Mouse (Mus musculus) bone marrow, adult 2 months (tissue): ENCODE data around the gene Chrm3. TPM values are rescaled to one million over a fixed set of nuclear protein-coding genes. Genes with fewer than 3 reads are reported as not detected.
A peak's percentile ranks its signal among the peaks of the same experiment; 100 is the strongest.
"Not testable (repeated sequence)": the region's sequence is repeated elsewhere in the genome, so short reads cannot be mapped to it uniquely, and the experiment has no call there.

ENCODE experiments used
- H3K27ac ChIP-seq: fragments of 200-500 bp; 2 replicates; pipeline ENCODE4 v1.5.1; 2012; ENCODE audit warnings: low read depth, mild to moderate bottlenecking, control low read depth, inconsistent platforms, low read length; ENCODE audit not compliant: control insufficient read depth, poor library complexity, insufficient read depth
- H3K4me1 ChIP-seq: fragments of 200-500 bp; 2 replicates; pipeline ENCODE4 v1.6.1; 2011; ENCODE audit warnings: low read length; ENCODE audit not compliant: control insufficient read depth, insufficient read depth
- H3K4me3 ChIP-seq: fragments of 200-500 bp; replicated peaks from 2 replicates; pipeline ENCODE3; 2011; ENCODE audit warnings: mild to moderate bottlenecking, low read depth, low read length, control low read depth; ENCODE audit not compliant: control insufficient read depth
- CTCF ChIP-seq: fragments of 200-500 bp; IDR thresholded peaks from 2 replicates; pipeline ENCODE4 v1.5.1; 2011; ENCODE audit warnings: low read length, control low read depth; ENCODE audit not compliant: control insufficient read depth, insufficient read depth
- POLR2A ChIP-seq: fragments of 200-500 bp; IDR thresholded peaks from 2 replicates; pipeline ENCODE4 v1.6.1; 2011; ENCODE audit warnings: low read depth, mild to moderate bottlenecking, control low read depth, low read length, borderline replicate concordance; ENCODE audit not compliant: control insufficient read depth
- WGBS: fragments of 180-500 bp; shearing (Covaris S2); methylation state at CpG from one replicate; pipeline ENCODE4 v1.1.7; 2018; 5-methylcytosine and 5-hydroxymethylcytosine counted together
- polyA plus RNA-seq: library from polyadenylated mRNA; stranded (reverse); fragments of >200 nt; gene quantifications from 2 replicates; pipeline ENCODE4 v1.2.4, GENCODE M21; 2011; ENCODE audit warnings: low replicate concordance; ENCODE audit not compliant: missing spikeins, insufficient read depth, insufficient read length

Chrm3 gene
- polyA plus RNA-seq, 1 experiment: 1.6 TPM

DNA sequence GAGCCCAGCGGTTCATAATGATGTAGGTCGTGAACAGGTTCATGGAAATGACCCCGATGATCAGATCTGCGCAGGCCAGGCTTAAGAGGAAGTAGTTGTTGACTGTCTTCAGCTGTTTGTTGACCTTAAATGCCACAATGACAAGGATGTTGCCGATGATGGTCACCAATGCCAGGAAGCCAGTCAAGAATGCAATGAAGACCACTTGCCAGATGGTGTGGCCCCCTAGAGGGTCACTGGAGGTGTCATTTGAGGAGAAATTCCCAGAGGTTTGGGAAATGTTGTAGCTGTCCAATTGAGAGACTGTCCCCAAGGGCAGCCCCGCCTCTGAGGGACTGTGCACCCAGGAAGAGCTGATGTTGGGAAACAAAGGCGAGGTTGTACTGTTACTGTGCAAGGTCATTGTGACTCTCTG, 482.0 kb downstream of the Chrm3 start:
- TF ChIP-seq CTCF: no peak
- no peak for TF ChIP-seq POLR2A
- 54% methylated on average over 7 of the region's 7 CpGs for WGBS
- peaks cover 4% of the 10 kb centered on the region; the same call in 1 of the 2 replicates for H3K4me1 ChIP-seq
- peak overlapping the region; percentile 83 for H3K27ac ChIP-seq
- no peak overlapping the region for H3K4me3 ChIP-seq

DNA sequence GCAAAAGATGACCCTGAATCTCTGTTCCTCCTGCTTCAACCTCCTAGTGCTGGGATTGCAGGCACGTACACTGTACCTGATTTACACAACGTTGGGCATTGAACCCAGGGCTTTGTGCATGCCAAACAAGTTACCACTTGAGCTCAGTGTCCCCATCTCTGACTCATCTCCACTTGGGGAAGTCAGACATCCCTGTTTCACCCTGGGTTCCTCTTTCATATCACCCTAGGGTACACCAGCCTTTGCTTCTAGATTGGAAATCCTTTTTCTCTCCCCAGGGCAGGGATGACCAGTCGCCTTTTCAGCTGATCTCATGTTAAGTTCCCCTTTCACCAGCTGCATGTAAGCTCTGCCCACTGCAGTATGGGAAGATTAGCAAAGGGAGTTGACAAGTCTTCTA, 487.3 kb downstream of the Chrm3 start:
- Histone ChIP-seq H3K4me1 (peaks cover 2% of the 10 kb centered on the region; the same call in 1 of the 2 replicates), H3K4me3 (no peak overlapping the region), H3K27ac (peak overlapping the region; percentile 54; the same call in 1 of the 2 replicates)
- WGBS: 20% methylated on average over 3 of the region's 3 CpGs
- TF ChIP-seq POLR2A (no peak), CTCF (no peak)

DNA sequence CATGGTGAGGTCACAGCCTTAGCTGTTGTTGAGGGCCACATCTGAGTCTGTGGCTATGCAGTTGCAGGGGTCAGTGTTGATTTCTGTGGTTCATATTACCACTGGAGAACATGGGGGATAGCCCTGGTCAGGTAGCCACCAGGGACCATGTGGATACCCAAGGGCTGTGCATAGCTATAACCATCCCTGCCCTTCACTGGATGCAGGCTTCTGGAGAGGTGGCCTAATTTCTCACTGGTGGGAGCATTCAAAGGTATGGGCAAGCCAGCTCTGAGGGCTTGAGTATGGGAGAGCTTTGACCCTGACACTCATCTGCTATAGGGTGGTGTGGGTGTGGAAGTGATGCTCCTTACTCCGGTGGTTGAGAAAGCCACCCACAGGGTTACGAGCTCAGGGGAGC, 494.5 kb downstream of the Chrm3 start:
- Histone ChIP-seq H3K4me1 (no peaks in the 10 kb centered on the region), H3K4me3 (no peak overlapping the region), H3K27ac (no peak overlapping the region)
- TF ChIP-seq CTCF (no peak), POLR2A (no peak)
- WGBS: 84% methylated on average over 2 of the region's 2 CpGs

DNA sequence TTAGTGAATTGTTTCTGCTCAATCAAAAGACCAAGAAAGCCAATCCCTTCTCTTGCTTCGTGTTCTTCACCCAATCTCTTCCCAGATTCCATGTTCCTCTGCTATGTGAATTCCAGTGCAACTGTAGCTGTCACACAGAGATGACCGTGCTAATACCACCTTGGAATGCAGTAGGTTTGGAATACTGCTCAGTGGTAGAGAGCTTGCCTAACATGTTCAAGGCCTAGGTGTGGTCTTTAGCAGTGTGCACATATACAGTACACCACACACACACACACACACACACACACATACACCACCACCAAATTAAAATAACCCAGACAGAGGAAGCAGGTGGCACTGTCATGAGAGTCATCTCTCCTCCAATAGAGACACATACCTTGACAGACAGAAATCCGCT, 513.1 kb downstream of the Chrm3 start:
- no peak for TF ChIP-seq POLR2A
- TF ChIP-seq CTCF: no peak
- WGBS: 64% methylated on average over 3 of the region's 3 CpGs
- H3K4me1 ChIP-seq: no peaks in the 10 kb centered on the region
- H3K27ac ChIP-seq: no peak overlapping the region
- no peak overlapping the region for H3K4me3 ChIP-seq

DNA sequence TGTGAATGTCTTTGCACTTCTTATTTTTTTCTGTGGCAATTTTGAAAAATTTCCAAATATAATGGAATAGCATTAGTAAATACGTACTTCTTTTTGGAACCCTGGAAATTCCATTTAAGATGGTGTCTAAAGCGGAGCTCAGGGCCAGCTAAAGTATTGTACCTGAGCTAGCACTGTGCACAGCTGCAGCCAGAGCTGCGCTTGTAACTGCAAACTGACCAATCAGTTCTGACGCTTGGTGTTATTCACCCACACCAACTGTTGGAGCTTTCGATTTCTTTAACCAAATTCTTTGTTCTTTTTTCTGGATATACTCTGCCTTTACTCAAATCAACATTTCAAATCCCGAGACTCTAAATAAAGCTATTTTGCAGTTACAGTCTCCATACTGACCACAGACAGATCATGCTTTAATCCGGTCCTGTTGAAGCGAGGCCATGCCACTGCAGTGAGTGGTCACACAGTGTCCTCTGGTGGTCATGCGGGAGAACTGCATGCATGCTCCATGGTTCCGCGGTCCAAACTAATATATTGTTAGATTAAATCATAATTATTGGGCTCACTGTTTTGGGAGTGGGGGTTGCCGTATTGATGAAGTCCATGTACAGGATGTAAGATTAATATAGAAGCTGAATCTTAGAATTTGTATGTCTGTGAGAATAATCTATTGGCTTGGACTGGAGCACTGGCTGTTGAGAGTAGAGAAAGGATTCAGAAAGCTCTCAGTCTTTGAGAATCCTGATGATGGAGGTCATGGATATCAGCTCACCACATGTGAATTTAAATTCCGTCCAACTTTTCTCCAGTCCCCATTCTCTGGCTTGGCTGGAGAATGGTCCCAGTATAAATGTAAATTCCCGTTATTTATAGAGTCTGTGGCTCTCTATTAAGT, 513.9 kb downstream of the Chrm3 start:
- 34% methylated on average over 14 of the region's 14 CpGs for WGBS
- TF ChIP-seq POLR2A (no peak), CTCF (peak; percentile 100)
- no peaks in the 10 kb centered on the region for H3K4me1 ChIP-seq
- no peak overlapping the region for H3K4me3 ChIP-seq
- H3K27ac ChIP-seq: no peak overlapping the region

DNA sequence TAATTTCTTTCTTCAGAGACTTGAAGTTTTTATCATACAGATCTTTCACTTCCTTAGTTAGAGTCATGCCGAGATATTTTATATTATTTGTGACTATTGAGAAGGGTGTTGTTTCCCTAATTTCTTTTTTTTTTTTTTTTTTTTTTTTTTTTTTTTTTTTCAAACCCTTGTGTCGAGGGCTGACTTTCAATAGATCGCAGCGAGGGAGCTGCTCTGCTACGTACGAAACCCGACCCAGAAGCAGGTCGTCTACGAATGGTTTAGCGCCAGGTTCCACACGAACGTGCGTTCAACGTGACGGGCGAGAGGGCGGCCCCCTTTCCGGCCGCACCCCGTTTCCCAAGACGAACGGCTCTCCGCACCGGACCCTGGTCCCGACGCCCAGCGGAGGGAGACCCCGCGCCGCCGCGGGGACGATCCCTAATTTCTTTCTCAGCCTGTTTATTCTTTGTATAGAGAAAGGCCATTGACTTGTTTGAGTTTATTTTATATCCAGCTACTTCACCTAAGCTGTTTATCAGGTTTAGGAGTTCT, 526.4 kb downstream of the Chrm3 start:
- not testable (repeated sequence) for H3K4me1 ChIP-seq, H3K4me3 ChIP-seq, H3K27ac ChIP-seq
- 70% methylated on average over 33 of the region's 33 CpGs for WGBS

DNA sequence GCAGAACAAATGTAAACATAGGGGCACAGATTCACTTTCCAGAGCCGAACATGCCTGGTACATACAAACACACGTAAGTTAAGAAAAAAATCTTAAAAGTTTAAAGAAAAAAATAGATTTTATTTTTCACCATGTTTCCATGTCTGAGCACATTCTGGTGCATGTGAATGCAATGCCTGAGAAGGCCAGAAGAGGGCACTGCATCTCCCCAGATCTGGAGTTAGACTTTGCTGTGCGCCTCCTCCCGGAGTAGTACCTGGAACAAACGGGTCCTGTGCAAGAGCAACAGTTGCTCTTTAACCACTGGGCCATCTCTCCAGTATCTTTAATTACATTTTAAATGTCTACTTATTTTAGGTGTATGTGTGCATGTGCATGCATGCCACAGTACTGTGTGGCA, 534.4 kb downstream of the Chrm3 start:
- Histone ChIP-seq H3K27ac (no peak overlapping the region), H3K4me1 (no peaks in the 10 kb centered on the region), H3K4me3 (no peak overlapping the region)
- 68% methylated on average over 5 of the region's 5 CpGs for WGBS
- no peak for TF ChIP-seq POLR2A
- peak; percentile 65 for TF ChIP-seq CTCF
